24 mouse cellular contexts compared by ENCODE assay signal in genomic region chr12:10357756-10358155, GRCm38 (mm10). TPM values are rescaled to one million over a fixed set of nuclear protein-coding genes. Genes with fewer than 3 reads are reported as not detected.
DNase-seq lines count a peak whose midpoint lies in the region.
"Had no signal": no experiment of that assay in that cellular context is flagged by ENCODE, and none has a peak within 500 bp of the region (broad histone marks: within the 10 kb centered on the region; RNA-seq: fewer than 3 reads in every experiment).

No protein-coding gene starts in this region.

- no peaks in the 10 kb centered on the region for H3K27me3 ChIP-seq in embryonic facial prominence, embryonic 10.5 days (replicated peaks; ENCODE audit: low read depth, poor library complexity, severe bottlenecking)
- H3K27me3 ChIP-seq: embryonic facial prominence, embryonic 12.5 days; forebrain, embryonic 12.5 days; hindbrain, embryonic 12.5 days had no signal

- peak overlapping the region; percentile 37; the same call in 1 of the 2 replicates for H3K27ac ChIP-seq in embryonic facial prominence, embryonic 10.5 days (replicated peaks)
- H3K27ac ChIP-seq: embryonic facial prominence, embryonic 12.5 days; forebrain, embryonic 12.5 days; heart, embryonic 10.5 days; hindbrain, embryonic 12.5 days had no signal

- 28% methylated on average over 6 of the region's 6 CpGs for WGBS in embryonic facial prominence, embryonic 10.5 days

- 0 out of 2 replicates have a peak, but pooled peaks cover 3% of the 10 kb centered on the region for H3K4me1 ChIP-seq in embryonic facial prominence, embryonic 10.5 days
- H3K4me1 ChIP-seq: forebrain, embryonic 12.5 days; heart, embryonic 10.5 days; hindbrain, embryonic 12.5 days had no signal

- no peaks in the 10 kb centered on the region for H3K36me3 ChIP-seq in embryonic facial prominence, embryonic 10.5 days (replicated peaks)
- H3K36me3 ChIP-seq: embryonic facial prominence, embryonic 12.5 days; forebrain, embryonic 12.5 days; heart, embryonic 10.5 days; hindbrain, embryonic 12.5 days had no signal

- peak; percentile 38 for DNase-seq in embryo, embryonic 10.5 days (ENCODE audit: low spot score)
- DNase-seq in embryonic facial prominence, embryonic 10.5 days (ENCODE audit: low spot score) = peak; percentile 30
- peak; percentile 34 for DNase-seq in mesoderm, embryonic 11.5 days (ENCODE audit: low read depth, low spot score)
- no peak for DNase-seq in urinary bladder, postnatal 14 days (ENCODE audit: low spot score)
- no peak for DNase-seq in cerebellum, postnatal 14 days
- no peak for DNase-seq in adrenal gland, postnatal 10 days
- DNase-seq: adrenal gland, adult 8-10 months; cerebellum, adult 18-20 months; cerebellum, adult 9-11 months; heart, adult 18-20 months; heart, postnatal 10 days; heart, postnatal 4 days; kidney, adult 11 months had no signal

- H3K9me3 ChIP-seq in embryonic facial prominence, embryonic 10.5 days = no peaks in the 10 kb centered on the region
- H3K9me3 ChIP-seq: embryonic facial prominence, embryonic 12.5 days; forebrain, embryonic 12.5 days; heart, embryonic 10.5 days; hindbrain, embryonic 12.5 days had no signal

- no peak overlapping the region for H3K4me3 ChIP-seq in embryonic facial prominence, embryonic 10.5 days
- H3K4me3 ChIP-seq: embryonic facial prominence, embryonic 12.5 days; forebrain, embryonic 12.5 days; heart, embryonic 10.5 days; hindbrain, embryonic 12.5 days had no signal

RNA-seq across cellular contexts. Expression of gene Nt5c1b, which starts 12.0 kb away (rescaled TPM):
- not detected in 2 replicates for polyA plus RNA-seq in embryonic facial prominence, embryonic 10.5 days (2016; fragmentation: Nextera tagmentation; extraction: Ambion mirVana)
- total RNA-seq in adrenal gland, postnatal 10 days (2021) = not detected
- total RNA-seq: adrenal gland, adult 8-10 months; ES-E14; gastrocnemius, adult 8-10 months; gastrocnemius, postnatal 4 days; heart, adult 18-20 months; heart, postnatal 10 days; heart, postnatal 4 days had no signal
- polyA plus RNA-seq: embryonic facial prominence, embryonic 12.5 days; forebrain, embryonic 12.5 days; forebrain, embryonic 16.5 days; heart, embryonic 10.5 days; heart, embryonic 14.5 days; hindbrain, embryonic 12.5 days; hindbrain, embryonic 16.5 days; inflammation-experienced regulatory T-cells, adult 6 months had no signal

RNA-seq across cellular contexts. Expression of gene Rdh14, which starts 32.8 kb away (rescaled TPM):
- 19.6 and 23.8 TPM in 2 replicates for polyA plus RNA-seq in embryonic facial prominence, embryonic 10.5 days (2016; fragmentation: Nextera tagmentation; extraction: Ambion mirVana)
- total RNA-seq in adrenal gland, postnatal 10 days (2021) = 10 to 100 TPM; 32.0 to 33.4 TPM

Comparison
In these comparisons a context has a peak if more than half of its experiments do, and no peak if none do; other contexts are left out.
1. DNase-seq: peak in embryo, embryonic 10.5 days (single experiment), embryonic facial prominence, embryonic 10.5 days (single experiment) and mesoderm, embryonic 11.5 days (single experiment); none in urinary bladder, postnatal 14 days (single experiment), cerebellum, postnatal 14 days (0 of 2) and adrenal gland, postnatal 10 days (single experiment).